Mouse (Mus musculus) monocyte, adult 5-6 weeks (primary cell): Measurements from ENCODE around the gene Ppp2r5a. TPM values are rescaled to one million over a fixed set of nuclear protein-coding genes. Genes with fewer than 3 reads are reported as not detected.

Experiments
- ATAC-seq: fragments of 153-309, 156-312 bp; replicated peaks from 2 replicates; pipeline ENCODE4 v1.8.0; 2017; ENCODE audit warnings: mild to moderate bottlenecking; ENCODE audit not compliant: low TSS enrichment, insufficient number of reproducible peaks, severe bottlenecking, poor library complexity, low FRiP score
- total RNA-seq: library from RNA; stranded (forward); fragments of 200-1000, 200-491, 200-594 nt; gene quantifications from 3 replicates; pipeline ENCODE4 v1.2.3, GENCODE M21; 2017

The Ppp2r5a gene
- total RNA-seq = 479 to 620 TPM (median 501 TPM) in 3 replicates

GRCm38 (mm10) chr1:191403074-191403473 is at the start of gene Ppp2r5a:
Ppp2r5a (minus strand) TSS chr1:191403272.
- peak; percentile 59 for ATAC-seq

- ATAC-seq = no peak
These were observed 47.5 kb upstream of the Ppp2r5a start for GRCm38 (mm10) chr1:191450614-191451013.

- ATAC-seq = no peak
These were observed 46.5 kb upstream of the Ppp2r5a start for GRCm38 (mm10) chr1:191449537-191449936.

- ATAC-seq = no peak
These were observed 44.4 kb upstream of the Ppp2r5a start for GRCm38 (mm10) chr1:191447391-191448016.

- no peak for ATAC-seq
These were observed 43.2 kb upstream of the Ppp2r5a start for GRCm38 (mm10) chr1:191446307-191446706.

GRCm38 (mm10) chr1:191445831-191446258 is 42.8 kb upstream of the Ppp2r5a start:
- ATAC-seq = no peak

GRCm38 (mm10) chr1:191445401-191445800 is 42.3 kb upstream of the Ppp2r5a start:
- peak; percentile 71 for ATAC-seq

- no peak for ATAC-seq
These were observed 41.4 kb upstream of the Ppp2r5a start for GRCm38 (mm10) chr1:191444467-191444866.

- ATAC-seq = no peak
These were observed 35.9 kb upstream of the Ppp2r5a start for GRCm38 (mm10) chr1:191439011-191439410.

GRCm38 (mm10) chr1:191438546-191438945 is 35.5 kb upstream of the Ppp2r5a start:
- no peak for ATAC-seq

- no peak for ATAC-seq
These were observed 33.6 kb upstream of the Ppp2r5a start for GRCm38 (mm10) chr1:191436647-191437046.

- no peak for ATAC-seq
These were observed 32.3 kb upstream of the Ppp2r5a start for GRCm38 (mm10) chr1:191435359-191435758.

- ATAC-seq = no peak
These were observed 29.5 kb upstream of the Ppp2r5a start for GRCm38 (mm10) chr1:191432531-191432930.

- no peak for ATAC-seq
These were observed 29.0 kb upstream of the Ppp2r5a start for GRCm38 (mm10) chr1:191432023-191432422.

GRCm38 (mm10) chr1:191430121-191430520 is 27.0 kb upstream of the Ppp2r5a start:
- no peak for ATAC-seq

GRCm38 (mm10) chr1:191425884-191426283 is 22.8 kb upstream of the Ppp2r5a start:
- ATAC-seq = peak; percentile 34

GRCm38 (mm10) chr1:191423201-191423600 is 20.1 kb upstream of the Ppp2r5a start:
- ATAC-seq = no peak

- ATAC-seq = peak; percentile 59
These were observed 19.6 kb upstream of the Ppp2r5a start for GRCm38 (mm10) chr1:191422714-191423113.

GRCm38 (mm10) chr1:191422164-191422563 is 19.1 kb upstream of the Ppp2r5a start:
- no peak for ATAC-seq

GRCm38 (mm10) chr1:191421426-191421999 is 18.4 kb upstream of the Ppp2r5a start:
- peak; percentile 58 for ATAC-seq
